Mouse (Mus musculus) kidney, postnatal 0 days (tissue): Measurements from ENCODE around the gene Ren1. TPM values are rescaled to one million over a fixed set of nuclear protein-coding genes. Genes with fewer than 3 reads are reported as not detected.
A peak's percentile ranks its signal among the peaks of the same experiment; 100 is the strongest.

ENCODE experiments used
- ATAC-seq: fragments of 200-750 bp; cut with Nextera tagmentation; replicated peaks from 2 replicates; pipeline ENCODE4 v1.8.0; 2017; ENCODE audit warnings: low read depth, moderate number of reproducible peaks, moderate TSS enrichment, moderate library complexity; ENCODE audit not compliant: low FRiP score
- DNase-seq: peaks from one replicate; pipeline ENCODE4 v3.0.0-alpha.2; 2016; ENCODE audit warnings: low spot score
- H3K27ac ChIP-seq: fragments of 300-500 bp; sonication (generic); 2 replicates; pipeline ENCODE4 v1.5.1; 2014; ENCODE audit warnings: mild to moderate bottlenecking
- H3K27me3 ChIP-seq: fragments of 300-500 bp; sonication (generic); 2 replicates; pipeline ENCODE4 v1.6.1; 2014; ENCODE audit warnings: low read length, mixed read lengths; ENCODE audit not compliant: insufficient read depth
- H3K36me3 ChIP-seq: fragments of 300-500 bp; sonication (generic); 2 replicates; pipeline ENCODE4 v1.6.1; 2014; ENCODE audit warnings: low read length, mixed read lengths; ENCODE audit not compliant: insufficient read depth
- H3K4me1 ChIP-seq: fragments of 300-500 bp; sonication (generic); replicated peaks from 2 replicates; pipeline ENCODE4 v1.6.1; 2014; ENCODE audit warnings: antibody characterized with exemption, low read length, mixed read lengths; ENCODE audit not compliant: insufficient read depth
- H3K4me2 ChIP-seq: fragments of 300-500 bp; sonication (generic); 2 replicates; pipeline ENCODE4 v1.6.1; 2014; ENCODE audit warnings: mild to moderate bottlenecking, low read length, moderate library complexity, mixed read lengths
- H3K4me3 ChIP-seq: fragments of 300-500 bp; sonication (generic); replicated peaks from 2 replicates; pipeline ENCODE4 v1.5.1; 2014; ENCODE audit warnings: low read depth, low read length
- H3K9ac ChIP-seq: fragments of 300-500 bp; sonication (generic); 2 replicates; pipeline ENCODE4 v1.6.1; 2014; ENCODE audit warnings: low read depth, low read length
- H3K9me3 ChIP-seq: fragments of 300-500 bp; sonication (generic); replicated peaks from 2 replicates; pipeline ENCODE4 v1.6.1; 2016; ENCODE audit warnings: low read length, inconsistent platforms, mixed read lengths
- CTCF ChIP-seq: IDR thresholded peaks from 2 replicates; pipeline ENCODE4 v1.5.1; 2016; ENCODE audit warnings: antibody characterized with exemption, low read depth, mild to moderate bottlenecking, moderate library complexity
- WGBS: fragments of 180-500 bp; shearing (Covaris S2); extraction: QIAGEN DNeasy Blood & Tissue Kit; methylation state at CpG from one replicate; pipeline ENCODE4 v1.1.7; 2014; 5-methylcytosine and 5-hydroxymethylcytosine counted together
- polyA plus RNA-seq: library from polyadenylated mRNA; unstranded; fragments of >200 nt; fragmentation: Nextera tagmentation; extraction: Ambion mirVana; gene quantifications from 2 replicates; pipeline ENCODE4 v1.2.1, GENCODE M21; 2015

Ren1 gene
- polyA plus RNA-seq, 1 experiment from 2014 or later: 484 TPM

DNA sequence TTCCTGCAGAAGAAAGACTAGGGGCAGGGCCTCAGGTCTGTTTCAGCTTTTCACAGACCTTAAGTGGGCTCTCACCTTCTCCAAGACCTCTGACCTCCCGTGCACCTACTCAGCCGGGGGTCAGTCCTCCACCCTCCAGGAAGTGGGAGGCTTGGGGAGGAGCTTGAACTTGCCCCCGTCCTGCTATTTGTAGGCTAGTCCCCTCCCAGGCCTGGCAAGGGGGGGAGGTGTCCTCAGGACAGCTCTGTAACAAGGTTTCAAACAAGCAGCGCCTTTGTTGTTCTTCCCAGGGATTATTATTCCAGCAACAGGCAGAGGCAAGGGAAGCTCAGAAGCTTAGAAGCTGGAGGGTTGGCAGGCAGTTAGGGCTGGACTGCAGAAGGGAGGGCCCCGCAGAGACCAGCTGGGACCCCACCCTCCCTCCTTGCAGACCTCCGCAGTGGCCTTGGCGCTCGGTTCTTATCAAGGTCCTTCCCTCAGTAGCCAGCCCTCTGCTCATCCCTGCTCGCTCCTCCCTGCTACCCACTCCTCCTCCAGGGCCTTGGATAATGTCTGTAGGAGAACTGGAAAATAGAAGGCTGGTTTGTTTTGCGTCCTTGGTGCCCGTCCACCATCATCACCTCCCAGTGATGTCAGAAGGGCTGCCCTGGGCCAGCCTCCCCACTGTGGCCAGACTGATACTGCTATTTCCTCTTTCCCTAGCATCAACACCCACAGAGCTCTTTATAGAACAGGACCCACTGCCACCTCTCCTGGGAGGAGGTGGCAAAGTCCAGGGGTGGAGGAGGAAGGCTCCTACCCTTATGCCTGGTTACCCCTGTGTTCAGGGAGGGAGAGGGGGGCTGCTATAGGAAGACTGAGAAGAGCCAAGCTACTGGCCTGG lies 17.5 kb downstream of the Ren1 start:
- WGBS: 22% methylated on average over 11 of the region's 11 CpGs
- TF ChIP-seq CTCF: no peak
- DNase-seq: peak; percentile 40
- Histone ChIP-seq H3K27ac (no peak overlapping the region; the same call in 1 of the 2 replicates), H3K9me3 (no peaks in the 10 kb centered on the region), H3K4me3 (no peak overlapping the region), H3K27me3 (no peaks in the 10 kb centered on the region), H3K4me2 (no peak overlapping the region), H3K4me1 (peaks cover 8% of the 10 kb centered on the region), H3K9ac (no peak overlapping the region), H3K36me3 (no peaks in the 10 kb centered on the region)
- no peak for ATAC-seq

DNA sequence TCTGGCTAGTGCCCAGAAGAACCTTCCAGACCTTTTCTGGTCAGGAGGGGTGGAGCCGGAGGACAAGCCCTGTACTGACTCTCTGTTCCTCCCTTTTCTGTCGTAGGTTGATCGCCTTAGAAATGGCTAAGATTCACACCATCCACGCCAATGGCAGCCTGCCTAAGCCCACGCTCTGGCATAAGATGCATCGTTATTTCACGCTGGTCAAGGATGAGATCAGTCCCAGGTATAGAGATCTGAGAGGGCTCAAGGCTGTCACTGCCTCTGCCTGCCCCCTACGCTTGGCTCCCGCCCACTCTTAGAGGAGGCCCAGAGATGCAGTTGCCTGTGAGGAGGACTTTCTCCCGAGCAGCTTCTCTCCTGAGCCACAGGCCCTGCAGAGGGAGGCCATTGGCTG lies 18.3 kb downstream of the Ren1 start:
- Histone ChIP-seq H3K4me3 (no peak overlapping the region), H3K9me3 (no peaks in the 10 kb centered on the region), H3K36me3 (no peaks in the 10 kb centered on the region), H3K4me2 (no peak overlapping the region), H3K27ac (no peak overlapping the region), H3K27me3 (no peaks in the 10 kb centered on the region), H3K9ac (no peak overlapping the region), H3K4me1 (peaks cover 8% of the 10 kb centered on the region)
- DNase-seq (no peak), ATAC-seq (no peak)
- no peak for TF ChIP-seq CTCF
- WGBS: 60% methylated on average over 10 of the region's 10 CpGs

DNA sequence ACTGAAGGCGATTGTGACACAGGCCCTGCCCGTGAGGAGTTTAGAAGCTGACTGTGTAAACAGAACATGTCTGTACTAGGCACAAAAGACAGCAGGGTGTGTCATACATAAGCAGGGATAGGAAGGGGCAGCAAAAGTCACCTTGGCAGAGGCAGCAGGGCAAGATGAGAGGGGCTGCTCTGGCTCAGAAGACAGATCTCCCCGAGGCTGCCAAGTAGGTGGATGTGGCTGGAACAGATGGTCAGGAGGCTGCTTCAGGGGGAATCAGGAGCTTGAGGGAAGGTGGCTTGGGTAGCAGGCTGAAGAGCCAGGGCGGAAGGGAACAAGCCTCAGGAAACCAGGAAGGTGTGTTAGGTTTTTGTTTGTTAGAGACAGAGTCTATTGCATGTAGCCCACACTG lies 20.0 kb downstream of the Ren1 start:
- TF ChIP-seq CTCF: no peak
- Histone ChIP-seq H3K4me3 (no peak overlapping the region), H3K9ac (no peak overlapping the region), H3K4me2 (no peak overlapping the region), H3K4me1 (peaks cover 8% of the 10 kb centered on the region), H3K36me3 (no peaks in the 10 kb centered on the region), H3K27ac (no peak overlapping the region), H3K9me3 (no peaks in the 10 kb centered on the region), H3K27me3 (no peaks in the 10 kb centered on the region)
- 72% methylated on average over 4 of the region's 4 CpGs for WGBS
- DNase-seq (no peak), ATAC-seq (no peak)

DNA sequence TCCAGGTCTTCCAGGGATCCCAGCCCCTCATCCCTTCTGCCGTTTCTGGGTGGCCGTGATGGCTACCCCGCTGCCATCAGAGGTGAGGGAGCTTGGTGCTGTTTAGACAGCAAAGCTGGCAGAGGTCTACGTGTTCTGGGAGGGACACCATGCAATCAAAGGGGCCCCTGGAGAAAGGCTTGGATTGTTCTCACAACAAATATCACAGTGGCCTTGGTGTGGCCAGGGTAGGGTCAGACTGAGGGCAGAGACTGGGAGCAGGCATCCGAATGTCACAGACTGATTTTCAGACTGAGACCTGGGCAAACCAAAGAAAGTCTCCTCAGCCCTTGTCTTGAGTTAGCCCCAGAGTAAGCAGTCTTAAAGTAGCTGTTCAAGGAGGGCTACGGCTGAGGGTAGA lies 21.1 kb downstream of the Ren1 start:
- DNase-seq: no peak
- TF ChIP-seq CTCF: no peak
- H3K27ac ChIP-seq: no peak overlapping the region
- H3K4me3 ChIP-seq: no peak overlapping the region
- no peak overlapping the region for H3K9ac ChIP-seq
- H3K9me3 ChIP-seq: no peaks in the 10 kb centered on the region
- no peaks in the 10 kb centered on the region for H3K36me3 ChIP-seq
- 82% methylated on average over 6 of the region's 6 CpGs for WGBS
- no peaks in the 10 kb centered on the region for H3K27me3 ChIP-seq
- no peak overlapping the region for H3K4me2 ChIP-seq
- H3K4me1 ChIP-seq: peaks cover 8% of the 10 kb centered on the region
- ATAC-seq: no peak

DNA sequence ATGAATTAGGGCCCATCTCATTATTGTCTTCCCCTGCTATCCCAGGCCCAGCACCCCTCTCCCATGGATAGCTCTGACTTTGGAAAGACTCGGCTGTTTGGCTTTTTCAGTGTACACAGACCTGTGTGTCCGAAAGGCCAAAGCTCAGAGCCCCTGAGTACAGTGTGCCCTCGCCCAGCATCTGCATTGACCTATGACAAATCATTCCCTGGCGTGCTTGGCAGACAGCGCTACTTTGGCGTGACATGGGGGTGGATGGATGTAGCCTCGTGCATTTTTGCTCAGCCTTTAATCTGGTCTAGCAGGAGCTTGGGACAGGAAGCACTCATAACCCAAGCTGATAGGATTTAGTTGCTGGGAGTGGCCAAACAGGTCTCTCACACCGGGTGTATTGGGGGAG lies 21.8 kb downstream of the Ren1 start:
- Histone ChIP-seq H3K4me3 (no peak overlapping the region), H3K9ac (no peak overlapping the region), H3K36me3 (no peaks in the 10 kb centered on the region), H3K4me1 (peaks cover 8% of the 10 kb centered on the region), H3K9me3 (no peaks in the 10 kb centered on the region), H3K4me2 (no peak overlapping the region), H3K27ac (no peak overlapping the region), H3K27me3 (no peaks in the 10 kb centered on the region)
- ATAC-seq (no peak), DNase-seq (no peak)
- no peak for TF ChIP-seq CTCF
- 42% methylated on average over 8 of the region's 8 CpGs for WGBS

DNA sequence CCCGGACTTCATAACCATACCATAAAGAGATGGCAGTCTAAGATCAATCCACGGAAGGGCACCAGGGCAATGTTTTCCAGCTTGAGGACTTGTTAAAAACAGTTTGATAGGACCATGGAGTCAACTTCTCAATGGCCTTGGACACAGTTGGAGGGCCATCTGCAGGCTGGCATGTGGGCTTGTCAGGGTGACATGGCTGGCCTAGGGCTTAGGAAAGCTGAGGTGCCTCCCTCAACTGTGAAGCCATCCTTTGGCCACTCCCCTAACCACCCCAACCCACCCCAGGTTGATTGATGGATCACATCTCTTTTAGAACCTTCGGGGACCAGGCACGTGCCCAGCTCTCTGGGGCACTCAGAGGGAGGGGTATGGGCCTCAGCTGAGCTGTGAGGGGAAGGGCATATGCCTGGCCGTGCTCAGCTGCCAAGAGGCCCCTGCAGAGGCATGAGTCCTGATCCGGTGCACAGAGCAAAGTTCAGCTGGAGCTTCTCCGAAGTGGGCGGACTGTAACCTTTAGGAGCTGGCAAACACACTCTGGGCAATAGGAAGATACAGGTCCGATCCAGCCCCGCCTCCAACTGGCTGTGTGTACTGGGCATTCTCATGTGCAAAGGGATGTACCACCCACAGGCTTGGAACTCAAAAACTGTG lies 25.5 kb downstream of the Ren1 start:
- Histone ChIP-seq H3K36me3 (no peaks in the 10 kb centered on the region), H3K27me3 (no peaks in the 10 kb centered on the region), H3K9me3 (no peaks in the 10 kb centered on the region), H3K27ac (no peak overlapping the region), H3K4me2 (no peak overlapping the region), H3K4me3 (no peak overlapping the region), H3K4me1 (no peaks in the 10 kb centered on the region), H3K9ac (0 out of 2 replicates have a peak overlapping the region, but pooled peaks have one; percentile 8)
- ATAC-seq (peak; percentile 69), DNase-seq (no peak)
- 43% methylated on average over 10 of the region's 10 CpGs for WGBS
- no peak for TF ChIP-seq CTCF
